Mouse (Mus musculus) stomach, postnatal 0 days (tissue): ENCODE data around the gene Prickle1. TPM values are rescaled to one million over a fixed set of nuclear protein-coding genes. Genes with fewer than 3 reads are reported as not detected.

Experiments
- ATAC-seq: fragments of 200-750 bp; cut with Nextera tagmentation; 2 replicates; pipeline ENCODE4 v1.8.0; 2017; ENCODE audit not compliant: low FRiP score, low TSS enrichment
- DNase-seq: peaks from one replicate; pipeline ENCODE4 v3.0.0-alpha.2; 2016; ENCODE audit warnings: low spot score
- H3K27ac ChIP-seq: fragments of 300-500 bp; sonication (generic); replicated peaks from 2 replicates; pipeline ENCODE4 v1.5.1; 2014; ENCODE audit warnings: mild to moderate bottlenecking, control low read depth
- H3K27me3 ChIP-seq: fragments of 300-500 bp; sonication (generic); 2 replicates; pipeline ENCODE4 v1.6.1; 2014; ENCODE audit warnings: low read length; ENCODE audit not compliant: control insufficient read depth, insufficient read depth
- H3K36me3 ChIP-seq: fragments of 300-500 bp; sonication (generic); 2 replicates; pipeline ENCODE4 v1.6.1; 2014; ENCODE audit warnings: low read length, mixed read lengths; ENCODE audit not compliant: control insufficient read depth, insufficient read depth
- H3K4me1 ChIP-seq: fragments of 300-500 bp; sonication (generic); replicated peaks from 2 replicates; pipeline ENCODE4 v1.6.1; 2014; ENCODE audit warnings: antibody characterized with exemption; ENCODE audit not compliant: control insufficient read depth, insufficient read depth
- H3K4me2 ChIP-seq: fragments of 300-500 bp; sonication (generic); replicated peaks from 2 replicates; pipeline ENCODE4 v1.6.1; 2014; ENCODE audit warnings: low read depth, mild to moderate bottlenecking, control low read depth, moderate library complexity
- H3K4me3 ChIP-seq: fragments of 300-500 bp; sonication (generic); 2 replicates; pipeline ENCODE4 v1.5.1; 2014; ENCODE audit warnings: low read depth, low read length, control low read depth
- H3K9ac ChIP-seq: fragments of 300-500 bp; sonication (generic); 2 replicates; pipeline ENCODE4 v1.6.1; 2014; ENCODE audit warnings: mild to moderate bottlenecking, low read length, control low read depth, mixed read lengths
- H3K9me3 ChIP-seq: fragments of 300-500 bp; sonication (generic); 2 replicates; pipeline ENCODE4 v1.6.1; 2016; ENCODE audit warnings: low read length; ENCODE audit not compliant: control insufficient read depth
- CTCF ChIP-seq: IDR thresholded peaks from 2 replicates; pipeline ENCODE4 v1.5.1; 2016; ENCODE audit warnings: antibody characterized with exemption, low read depth, mild to moderate bottlenecking, moderate library complexity
- EP300 ChIP-seq: optimal IDR thresholded peaks from 2 replicates; pipeline ENCODE3; 2016; ENCODE audit warnings: antibody characterized with exemption
- WGBS: fragments of 180-500 bp; shearing (Covaris S2); extraction: QIAGEN DNeasy Blood & Tissue Kit; methylation state at CpG from one replicate; pipeline ENCODE4 v1.1.7; 2014; 5-methylcytosine and 5-hydroxymethylcytosine counted together
- polyA plus RNA-seq: library from polyadenylated mRNA; unstranded; fragments of >200 nt; fragmentation: Nextera tagmentation; extraction: Ambion mirVana; gene quantifications from 2 replicates; pipeline ENCODE4 v1.2.1, GENCODE M21; 2015

Prickle1 gene
- polyA plus RNA-seq, 1 experiment from 2014 or later = 6.5 TPM

- H3K9me3 ChIP-seq = no peaks in the 10 kb centered on the region
- TF ChIP-seq EP300 = no peak
- TF ChIP-seq CTCF = no peak
- H3K9ac ChIP-seq = no peak overlapping the region
- H3K4me2 ChIP-seq = no peak overlapping the region
- H3K4me3 ChIP-seq = no peak overlapping the region
- DNase-seq (no peak), ATAC-seq (no peak)
- no peaks in the 10 kb centered on the region for H3K4me1 ChIP-seq
- H3K36me3 ChIP-seq = no peaks in the 10 kb centered on the region
- WGBS = 57% methylated on average over 8 of the region's 8 CpGs
- no peak overlapping the region for H3K27ac ChIP-seq
- no peaks in the 10 kb centered on the region for H3K27me3 ChIP-seq
Observed at GRCm38 (mm10) chr15:93475688-93476087, 120.0 kb downstream of the Prickle1 start.

GRCm38 (mm10) chr15:93474277-93474676 lies 121.4 kb downstream of the Prickle1 start:
- no peak for TF ChIP-seq EP300
- TF ChIP-seq CTCF = no peak
- H3K27me3 ChIP-seq = no peaks in the 10 kb centered on the region
- H3K9ac ChIP-seq = no peak overlapping the region
- no peak overlapping the region for H3K27ac ChIP-seq
- H3K4me1 ChIP-seq = no peaks in the 10 kb centered on the region
- no peak overlapping the region for H3K4me2 ChIP-seq
- ATAC-seq (no peak), DNase-seq (no peak)
- H3K4me3 ChIP-seq = no peak overlapping the region
- WGBS = 90% methylated on average over 3 of the region's 3 CpGs
- H3K36me3 ChIP-seq = no peaks in the 10 kb centered on the region
- no peaks in the 10 kb centered on the region for H3K9me3 ChIP-seq

GRCm38 (mm10) chr15:93472089-93472488 lies 123.6 kb downstream of the Prickle1 start:
- H3K27me3 ChIP-seq = no peaks in the 10 kb centered on the region
- DNase-seq = no peak
- no peak for TF ChIP-seq EP300
- no peak for TF ChIP-seq CTCF
- no peaks in the 10 kb centered on the region for H3K36me3 ChIP-seq
- no peaks in the 10 kb centered on the region for H3K4me1 ChIP-seq
- 64% methylated on average over 1 of the region's 1 CpGs for WGBS
- no peaks in the 10 kb centered on the region for H3K9me3 ChIP-seq
- H3K4me3 ChIP-seq = no peak overlapping the region
- ATAC-seq = no peak
- H3K4me2 ChIP-seq = no peak overlapping the region
- no peak overlapping the region for H3K9ac ChIP-seq
- H3K27ac ChIP-seq = no peak overlapping the region

GRCm38 (mm10) chr15:93471651-93472050 lies 124.0 kb downstream of the Prickle1 start:
- no peaks in the 10 kb centered on the region for H3K9me3 ChIP-seq
- no peak for TF ChIP-seq EP300
- TF ChIP-seq CTCF = no peak
- H3K27me3 ChIP-seq = no peaks in the 10 kb centered on the region
- no peaks in the 10 kb centered on the region for H3K36me3 ChIP-seq
- DNase-seq (no peak), ATAC-seq (no peak)
- no peak overlapping the region for H3K4me3 ChIP-seq
- H3K4me1 ChIP-seq = no peaks in the 10 kb centered on the region
- H3K9ac ChIP-seq = no peak overlapping the region
- 79% methylated on average over 12 of the region's 12 CpGs for WGBS
- H3K4me2 ChIP-seq = no peak overlapping the region
- no peak overlapping the region for H3K27ac ChIP-seq

GRCm38 (mm10) chr15:93461066-93461465 lies 134.6 kb downstream of the Prickle1 start:
- TF ChIP-seq EP300 (no peak), CTCF (no peak)
- H3K4me2 ChIP-seq = no peak overlapping the region
- no peaks in the 10 kb centered on the region for H3K9me3 ChIP-seq
- ATAC-seq (no peak), DNase-seq (no peak)
- no peak overlapping the region for H3K9ac ChIP-seq
- WGBS = 95% methylated on average over 23 of the region's 23 CpGs
- no peaks in the 10 kb centered on the region for H3K27me3 ChIP-seq
- no peaks in the 10 kb centered on the region for H3K4me1 ChIP-seq
- H3K4me3 ChIP-seq = no peak overlapping the region
- no peak overlapping the region for H3K27ac ChIP-seq
- peaks cover 4% of the 10 kb centered on the region; the same call in 1 of the 2 replicates for H3K36me3 ChIP-seq

- ATAC-seq = no peak
Observed at GRCm38 (mm10) chr15:93459422-93459821, 136.3 kb downstream of the Prickle1 start.

More at GRCm38 (mm10) chr15:93459422-93459821, 136.3 kb downstream of the Prickle1 start:
- no peak overlapping the region for H3K4me3 ChIP-seq
- TF ChIP-seq CTCF = no peak
- no peak for TF ChIP-seq EP300
- H3K36me3 ChIP-seq = no peaks in the 10 kb centered on the region
- no peaks in the 10 kb centered on the region for H3K4me1 ChIP-seq
- H3K4me2 ChIP-seq = no peak overlapping the region
- no peaks in the 10 kb centered on the region for H3K9me3 ChIP-seq
- DNase-seq = no peak
- H3K9ac ChIP-seq = no peak overlapping the region
- no peaks in the 10 kb centered on the region for H3K27me3 ChIP-seq
- no peak overlapping the region for H3K27ac ChIP-seq
- WGBS = 81% methylated on average over 5 of the region's 5 CpGs
